Comparison of ENCODE assay signal across 21 mouse cellular contexts in genomic region chr10:12586825-12587224, GRCm38 (mm10).
"Had no signal": no experiment of that assay in that cellular context is flagged by ENCODE, and none has a peak within 500 bp of the region (broad histone marks: within the 10 kb centered on the region; RNA-seq: fewer than 3 reads in every experiment).

No protein-coding gene starts in this region.

- H3K4me2 ChIP-seq: liver, embryonic 15.5 days; lung, embryonic 15.5 days; midbrain, embryonic 12.5 days; neural tube, embryonic 13.5 days; neural tube, embryonic 15.5 days had no signal

- H3K4me3 ChIP-seq: liver, embryonic 15.5 days; lung, embryonic 15.5 days; midbrain, embryonic 12.5 days; myocyte; neural tube, embryonic 13.5 days; neural tube, embryonic 15.5 days had no signal

- H3K9me3 ChIP-seq: liver, embryonic 15.5 days; lung, embryonic 15.5 days; midbrain, embryonic 12.5 days; neural tube, embryonic 13.5 days; neural tube, embryonic 15.5 days had no signal

- H3K4me1 ChIP-seq: liver, embryonic 15.5 days; lung, embryonic 15.5 days had no signal

- DNase-seq: liver, postnatal 0 days; lung, adult 2 months; lung, postnatal 14 days; lung, postnatal 36 days; midbrain, embryonic 14.5 days; retina, postnatal 1 day; right cerebral cortex, adult 18-20 months; right cerebral cortex, postnatal 25 days; right cerebral cortex, postnatal 4 days; spleen, adult 18-20 months; thymus, adult 18-20 months; thymus, postnatal 14 days; thymus, postnatal 36 days had no signal

- ATAC-seq: liver, postnatal 0 days; lung, postnatal 0 days had no signal

- H3K9ac ChIP-seq: liver, embryonic 15.5 days; liver, postnatal 0 days; lung, embryonic 15.5 days; midbrain, embryonic 12.5 days; neural tube, embryonic 13.5 days; neural tube, embryonic 15.5 days had no signal

- H3K36me3 ChIP-seq: liver, embryonic 15.5 days; lung, embryonic 15.5 days; midbrain, embryonic 12.5 days; neural tube, embryonic 13.5 days; neural tube, embryonic 15.5 days had no signal

- H3K27ac ChIP-seq: liver, embryonic 15.5 days; lung, embryonic 15.5 days; macrophage; neural tube, embryonic 13.5 days had no signal

- H3K27me3 ChIP-seq: liver, embryonic 15.5 days; lung, embryonic 15.5 days; midbrain, embryonic 12.5 days; neural tube, embryonic 13.5 days; neural tube, embryonic 15.5 days had no signal
